Mouse (Mus musculus) bone marrow, adult 2 months (tissue): ENCODE data around the gene Tmem262.

Source experiments
- CTCF ChIP-seq: fragments of 200-500 bp; IDR thresholded peaks from 2 replicates; pipeline ENCODE4 v1.5.1; 2011; ENCODE audit warnings: low read length, control low read depth; ENCODE audit not compliant: control insufficient read depth, insufficient read depth
- POLR2A ChIP-seq: fragments of 200-500 bp; IDR thresholded peaks from 2 replicates; pipeline ENCODE4 v1.6.1; 2011; ENCODE audit warnings: low read depth, mild to moderate bottlenecking, control low read depth, low read length, borderline replicate concordance; ENCODE audit not compliant: control insufficient read depth

GRCm38 (mm10) chr19:6062418-6062817 is 17.4 kb upstream of the Tmem262 start:
- TF ChIP-seq CTCF (no peak), POLR2A (no peak)
